Mouse (Mus musculus) CD8-positive naive resting alpha-beta T cell, adult 2 months (primary cell): ENCODE data around the gene Aifm2.

Experiments
- DNase-seq, 2 experiments: peaks; one replicate each; pipeline ENCODE4 v3.0.0; 2022; ENCODE audit warnings: low read depth in 2 of 2, low spot score in 2 of 2

Aifm2 gene

DNA sequence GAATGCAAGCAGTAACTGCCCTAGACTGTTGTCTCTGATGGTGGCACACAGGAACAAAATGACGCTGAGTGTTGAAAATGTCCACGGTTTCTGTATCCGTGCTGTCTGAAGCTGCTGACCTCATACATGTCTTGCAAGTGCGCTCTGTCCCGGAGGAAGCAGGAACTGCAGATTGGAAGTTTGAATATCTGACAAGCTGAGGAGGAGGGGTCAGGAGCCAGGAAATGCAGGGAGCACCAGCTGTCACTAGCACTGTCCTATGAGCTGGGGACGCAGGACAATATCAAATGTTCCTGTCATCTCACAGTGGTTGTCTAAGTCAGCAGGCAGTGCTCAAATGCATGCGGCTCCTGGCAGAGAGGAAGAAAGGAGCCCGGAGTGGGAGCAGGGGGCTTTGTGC, 49.6 kb downstream of the Aifm2 start:
- no peak for DNase-seq

DNA sequence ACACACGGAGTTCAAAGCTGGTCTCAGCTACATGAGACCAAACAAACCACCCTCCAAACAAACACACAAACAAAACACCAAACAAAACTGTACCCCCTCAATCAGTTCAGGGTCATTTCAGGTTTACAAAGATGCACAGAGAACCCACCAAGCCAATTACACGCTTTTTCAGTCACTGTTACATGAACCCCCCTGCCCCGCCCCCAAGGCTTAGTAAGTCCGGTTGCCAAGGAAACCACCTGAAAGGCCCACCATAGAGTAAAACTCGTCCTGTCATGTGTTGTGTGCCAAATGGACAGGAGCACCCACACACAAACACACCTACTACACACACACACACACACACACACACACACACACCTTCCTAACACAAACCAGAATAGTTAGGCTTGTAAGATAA, 50.5 kb downstream of the Aifm2 start:
- no peak for DNase-seq

DNA sequence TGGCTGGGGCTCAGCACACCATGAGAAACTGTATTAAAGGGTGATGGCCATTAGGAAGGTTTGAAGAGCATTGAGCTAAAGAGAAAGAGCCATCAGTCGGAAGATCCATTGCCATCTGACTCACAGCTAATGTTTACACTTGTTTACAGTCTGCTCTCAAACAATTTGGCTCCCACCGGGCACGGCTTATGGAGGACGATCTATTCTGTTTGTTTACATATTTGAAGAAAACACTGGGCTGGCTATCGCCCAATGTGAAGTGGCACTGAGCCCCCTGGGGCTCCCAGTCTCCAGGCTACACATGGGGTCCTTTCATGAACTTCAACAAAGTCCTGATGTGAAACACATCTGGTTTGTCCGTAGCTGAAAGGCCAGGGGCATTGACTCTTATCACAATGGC, 51.7 kb downstream of the Aifm2 start:
- DNase-seq: no peak

DNA sequence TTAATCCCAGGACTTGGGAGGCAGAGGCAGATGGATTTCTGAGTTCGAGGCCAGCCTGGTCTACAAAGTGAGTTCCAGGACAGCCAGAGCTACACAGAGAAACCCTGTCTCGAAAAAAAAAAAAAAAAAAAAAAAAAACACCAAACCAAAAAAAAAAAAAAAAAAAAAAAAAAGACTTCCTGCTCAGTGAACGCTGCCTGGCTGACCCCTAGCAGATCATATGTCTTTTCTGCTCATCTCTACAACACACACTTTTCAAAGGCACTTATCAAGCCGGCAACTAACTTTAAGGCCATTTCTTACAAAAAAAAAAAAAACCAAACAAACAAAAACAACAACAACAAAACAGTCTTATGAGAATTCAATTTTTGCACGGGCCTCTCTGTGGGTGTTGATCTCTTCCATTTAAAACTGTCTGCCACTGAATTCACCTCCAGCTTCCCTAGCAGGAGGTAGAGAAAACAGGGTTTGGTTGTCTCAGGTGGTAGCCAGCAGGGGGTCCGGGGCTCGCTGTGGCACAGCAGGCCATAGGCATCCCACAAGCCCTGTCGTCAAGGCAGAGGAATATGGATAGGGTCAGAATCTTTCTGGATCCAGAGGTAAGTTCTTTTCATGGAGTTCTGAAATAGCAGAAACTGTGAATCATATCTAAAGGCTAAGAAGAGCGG, 66.5 kb downstream of the Aifm2 start:
- no peak for DNase-seq

DNA sequence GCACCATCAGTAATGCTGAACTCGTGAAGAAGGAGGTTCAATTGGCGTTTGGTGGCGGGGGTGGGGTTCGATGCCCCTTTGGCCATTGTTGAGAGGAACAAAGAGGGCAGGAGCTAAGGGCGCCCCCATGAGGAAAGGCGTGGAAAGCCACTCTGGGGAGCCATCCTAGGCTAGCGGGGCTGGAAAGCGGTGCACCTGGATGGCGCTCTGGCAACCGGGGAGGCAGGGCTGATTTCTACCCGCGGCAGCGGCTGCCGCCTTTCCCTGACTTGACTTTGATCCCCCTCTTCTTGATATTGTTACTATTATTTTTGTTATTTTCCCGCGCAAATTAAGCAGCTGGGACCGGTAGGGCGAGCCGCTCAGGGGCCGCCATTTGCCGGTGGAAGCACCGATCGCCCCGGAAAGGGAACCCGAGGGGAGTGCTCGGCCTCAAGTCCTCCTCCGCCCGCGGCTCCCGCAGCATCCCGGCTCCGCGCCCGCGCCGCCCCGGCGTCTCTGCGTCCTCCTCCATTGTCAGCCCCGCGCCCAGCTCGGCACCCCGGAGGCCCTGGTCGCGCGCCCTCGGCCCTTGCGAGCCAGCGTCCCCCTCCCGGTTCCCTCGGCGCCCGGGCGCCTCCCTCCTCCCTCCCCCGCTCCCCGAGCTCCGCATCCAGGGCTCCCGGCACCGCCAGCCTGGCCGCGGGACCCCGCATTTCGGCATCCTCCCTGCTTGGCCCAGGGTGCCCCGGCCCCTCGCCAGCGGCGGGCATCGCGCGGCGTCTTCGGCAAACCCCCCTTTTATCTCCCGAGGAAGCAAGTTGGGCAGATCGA, 67.9 kb downstream of the Aifm2 start:
- DNase-seq: no peak

DNA sequence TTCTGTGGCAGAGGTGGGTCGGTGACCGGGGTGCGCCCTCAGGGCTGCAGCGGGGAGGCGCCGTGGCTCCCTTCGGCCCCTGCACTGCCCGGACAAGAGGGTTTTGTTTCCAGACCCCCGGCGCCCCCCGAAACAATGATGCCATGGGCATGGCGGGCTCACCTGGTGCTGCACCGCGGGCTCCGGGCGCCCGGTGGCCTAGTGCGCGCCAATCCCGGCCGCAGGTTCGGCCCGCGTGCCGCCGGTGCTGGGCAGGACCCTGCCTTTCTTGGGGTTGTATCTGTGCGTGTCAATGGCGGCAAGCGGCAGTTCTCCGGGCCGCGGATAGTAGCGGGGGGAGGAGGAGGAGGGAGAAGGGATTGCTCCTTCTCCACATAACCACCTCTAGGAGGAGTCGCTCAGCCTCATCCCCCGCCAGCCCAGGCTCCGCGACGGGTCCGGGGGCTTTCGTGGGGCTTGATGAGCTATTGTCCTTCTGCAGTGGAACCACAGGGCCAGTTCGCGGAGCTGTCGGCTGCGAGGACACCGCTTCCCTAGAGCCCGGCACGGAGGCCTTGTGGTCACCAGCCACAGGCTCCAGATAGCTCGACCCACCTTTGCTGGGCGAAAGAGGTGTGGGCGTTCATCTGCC, 68.7 kb downstream of the Aifm2 start, which contains the start of gene H2afy2:
Gene H2afy2, minus strand, starts transcription at position 527 of the 631 bp plus-strand sequence.
- no peak for DNase-seq

DNA sequence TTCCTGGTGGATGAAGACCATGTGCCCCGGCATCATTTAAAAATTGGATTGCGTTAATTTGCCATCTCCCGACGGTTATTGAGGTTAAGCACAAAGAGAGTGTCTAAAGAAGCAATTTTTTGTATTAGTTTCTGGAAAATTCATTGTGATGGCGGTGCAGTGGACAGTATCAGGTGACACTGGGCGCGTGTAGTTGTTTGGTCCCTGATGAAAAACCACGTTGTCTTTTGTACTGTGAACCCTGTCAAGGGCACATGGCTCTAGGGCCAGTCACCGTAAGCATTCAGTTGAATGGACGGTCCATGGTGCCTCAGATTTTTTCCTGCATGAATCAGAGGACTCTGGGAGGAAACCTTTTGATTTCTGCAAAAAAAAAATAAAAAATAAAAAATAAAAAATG, 69.4 kb downstream of the Aifm2 start:
- DNase-seq: no peak

DNA sequence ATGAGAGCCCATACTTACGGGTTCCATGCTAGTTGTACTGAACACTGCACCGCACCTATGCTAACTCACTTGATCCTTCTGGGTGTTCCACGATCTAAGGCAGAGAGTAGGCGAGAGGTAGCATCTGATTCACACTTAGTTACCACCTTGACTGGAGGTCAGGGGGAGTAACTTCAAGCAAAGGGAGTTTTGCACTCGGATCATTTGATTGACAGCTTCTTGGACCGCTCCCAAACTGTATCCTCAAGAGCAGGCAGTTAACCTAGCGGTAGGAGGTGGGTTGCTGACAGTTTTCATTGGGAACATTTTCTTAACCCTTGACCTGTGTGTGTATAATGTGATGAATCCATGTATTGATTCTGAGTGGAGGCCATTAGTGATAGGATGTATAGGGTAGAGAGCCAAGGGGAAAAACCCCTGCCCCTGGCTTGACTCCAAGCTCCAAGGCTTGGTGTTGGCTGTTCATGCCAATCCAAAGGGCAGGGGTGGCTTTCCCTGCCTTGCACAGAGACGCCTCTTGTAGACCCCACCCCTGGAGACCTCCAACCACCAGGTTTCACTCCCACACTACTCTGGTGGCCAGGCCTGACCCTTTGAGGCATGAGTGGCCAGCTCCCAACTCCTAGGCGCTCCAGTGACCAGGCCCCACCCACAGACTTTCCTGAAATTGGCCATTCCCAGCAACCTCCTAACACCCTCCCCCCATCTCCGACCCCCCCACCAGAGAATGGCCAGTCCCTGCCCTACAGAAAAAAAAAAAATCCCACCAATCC, 72.7 kb downstream of the Aifm2 start:
- DNase-seq: no peak

DNA sequence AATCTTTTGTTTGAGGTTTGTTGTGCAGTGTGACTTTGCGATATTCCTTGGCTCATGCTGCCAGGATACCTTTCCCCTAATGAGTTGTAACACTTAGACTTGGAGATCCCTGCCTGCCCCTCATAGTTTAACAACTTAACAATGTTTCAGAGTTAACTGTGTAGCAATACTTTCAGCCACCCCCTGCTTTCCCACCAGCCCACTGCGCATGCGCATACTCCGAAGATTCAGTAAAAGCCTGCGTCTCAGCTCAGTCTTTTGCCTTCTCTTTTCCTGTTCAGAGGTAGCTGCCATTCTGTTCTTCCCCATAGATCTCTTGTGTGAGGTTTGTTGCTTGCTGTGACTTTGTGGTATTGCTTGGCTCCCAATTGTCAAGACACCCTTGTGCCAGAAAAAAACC, 73.4 kb downstream of the Aifm2 start:
- no peak for DNase-seq
